Mouse (Mus musculus): Measurements from ENCODE around the gene Cyp26b1. TPM values are rescaled to one million over a fixed set of nuclear protein-coding genes. Genes with fewer than 3 reads are reported as not detected.
"Not testable (repeated sequence)": the region's sequence is repeated elsewhere in the genome, so short reads cannot be mapped to it uniquely, and the experiment has no call there.

Cyp26b1 gene
- polyA plus RNA-seq, 1 experiment from 2014 or later, result 6.6 TPM

DNA sequence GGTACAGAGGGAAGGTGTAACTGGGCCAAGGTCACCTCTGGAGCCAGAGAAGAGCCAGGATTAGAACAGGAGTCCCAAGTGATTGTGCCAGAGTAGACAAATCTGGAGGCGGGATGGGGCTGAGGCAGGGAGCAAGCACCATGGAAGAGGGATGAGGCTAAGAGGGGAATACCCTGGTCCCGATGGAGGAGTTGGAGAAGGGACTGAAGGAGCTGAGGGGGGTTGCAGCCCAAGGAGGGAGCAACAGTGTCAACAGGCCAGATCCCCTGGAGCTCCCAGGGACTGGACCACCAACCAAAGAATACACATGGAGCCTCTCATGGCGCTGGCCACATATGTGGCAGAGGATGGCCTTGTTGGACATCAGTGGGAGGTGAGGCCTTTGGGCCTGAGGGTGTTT lies 5.6 kb upstream of the Cyp26b1 start:
- H3K4me1 ChIP-seq, result peaks cover 13% of the 10 kb centered on the region
- peaks cover 12% of the 10 kb centered on the region for H3K27me3 ChIP-seq (replicated peaks; ENCODE audit: low read depth, poor library complexity, severe bottlenecking)
- not testable (repeated sequence) for H3K36me3 ChIP-seq (replicated peaks); H3K4me3 ChIP-seq; H3K27ac ChIP-seq (replicated peaks); H3K9me3 ChIP-seq
- DNase-seq (ENCODE audit: low spot score), result peak; percentile 3
- WGBS, result 85% methylated on average over 3 of the region's 3 CpGs

DNA sequence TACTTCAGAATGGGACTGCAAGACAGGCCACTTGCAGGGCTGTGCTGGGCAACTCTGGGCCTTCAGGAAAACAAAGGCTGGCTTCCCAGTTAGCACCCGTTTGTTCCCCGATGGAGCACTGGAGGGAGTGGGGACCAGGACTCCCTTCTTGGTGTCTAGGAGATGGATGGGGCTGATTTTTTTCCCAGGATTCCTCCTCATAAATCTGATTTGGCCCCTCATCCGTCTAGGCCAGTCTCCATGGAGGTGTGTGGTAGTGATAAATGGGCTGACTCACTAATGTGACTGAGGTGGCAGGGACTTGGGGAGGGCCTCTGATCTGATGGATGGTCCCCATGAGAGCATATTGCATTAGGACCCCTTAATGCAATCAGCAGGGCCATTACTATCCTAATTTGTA lies 5.0 kb upstream of the Cyp26b1 start:
- DNase-seq (ENCODE audit: low spot score), result peak; percentile 6
- WGBS, result 87% methylated on average over 3 of the region's 3 CpGs
- no peaks in the 10 kb centered on the region for H3K9me3 ChIP-seq
- no peak overlapping the region for H3K27ac ChIP-seq (replicated peaks)
- no peaks in the 10 kb centered on the region for H3K36me3 ChIP-seq (replicated peaks)
- peaks cover 16% of the 10 kb centered on the region for H3K27me3 ChIP-seq (replicated peaks; ENCODE audit: low read depth, poor library complexity, severe bottlenecking)
- peaks cover 19% of the 10 kb centered on the region for H3K4me1 ChIP-seq
- no peak overlapping the region for H3K4me3 ChIP-seq

DNA sequence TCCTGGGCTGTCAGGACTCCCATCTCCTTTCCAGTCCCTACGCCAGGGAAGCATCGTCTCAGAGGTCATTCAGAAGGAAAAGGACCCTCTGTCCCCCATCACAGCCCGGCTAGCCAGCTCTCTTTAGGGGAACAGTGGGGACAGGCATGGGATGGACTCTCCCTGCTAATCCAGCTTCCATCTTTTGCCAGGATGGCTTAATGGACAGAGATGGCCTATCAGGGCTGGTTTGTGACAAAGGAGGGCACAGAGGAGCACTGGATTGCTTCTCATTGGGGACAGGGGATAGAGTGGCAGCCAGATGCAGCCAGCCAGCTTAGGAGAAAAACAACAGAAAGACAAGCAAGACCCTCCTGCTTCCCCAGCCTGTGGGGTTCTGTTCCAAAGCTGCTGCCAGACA lies 918 bp upstream of the Cyp26b1 start:
- H3K4me1 ChIP-seq, result peaks cover 46% of the 10 kb centered on the region
- H3K9me3 ChIP-seq, result no peaks in the 10 kb centered on the region
- WGBS, result 30% methylated on average over 3 of the region's 3 CpGs
- H3K36me3 ChIP-seq (replicated peaks), result no peaks in the 10 kb centered on the region
- H3K27ac ChIP-seq (replicated peaks), result peak overlapping the region; percentile 71
- DNase-seq (ENCODE audit: low spot score), result peak; percentile 50
- H3K27me3 ChIP-seq (replicated peaks; ENCODE audit: low read depth, poor library complexity, severe bottlenecking), result peaks cover 55% of the 10 kb centered on the region
- peak overlapping the region; percentile 12; the same call in 1 of the 2 replicates for H3K4me3 ChIP-seq

DNA sequence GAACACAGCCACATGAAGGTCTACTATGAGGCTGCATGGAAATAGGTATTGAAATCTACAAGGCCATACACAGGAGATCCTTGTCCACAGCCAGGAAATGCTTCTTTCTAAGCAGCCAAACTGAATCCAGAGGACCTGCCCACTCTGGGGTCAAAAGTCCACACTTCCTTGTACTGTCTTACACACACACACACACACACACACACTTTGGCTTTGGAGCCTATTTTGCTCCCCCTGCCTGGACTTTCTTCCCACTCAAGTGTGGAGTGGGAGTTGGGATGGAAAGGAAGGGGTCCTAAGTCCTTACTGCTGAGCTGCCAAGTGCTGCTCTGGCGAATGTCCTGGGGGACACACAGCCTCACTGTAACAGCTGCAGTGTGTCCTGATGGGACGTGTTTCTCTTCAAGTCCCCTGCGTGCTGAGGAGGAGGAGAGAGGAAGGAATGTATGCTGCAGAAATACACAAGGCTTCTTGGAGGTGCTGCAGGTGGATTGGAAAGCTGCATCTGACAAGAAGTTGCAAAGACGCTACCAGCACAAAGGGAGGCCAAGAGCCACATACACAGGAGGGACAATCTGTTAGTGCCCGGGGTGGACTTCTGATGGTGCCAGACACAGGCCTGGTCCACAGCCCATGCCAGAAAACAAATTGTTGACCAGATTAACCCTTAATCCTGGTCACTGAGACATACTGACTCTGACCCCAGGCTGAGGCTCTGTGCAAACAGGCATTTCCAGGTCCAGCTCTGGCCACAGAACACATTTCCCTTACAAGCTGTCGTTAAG lies 2.6 kb downstream of the Cyp26b1 start:
- H3K9me3 ChIP-seq, result no peaks in the 10 kb centered on the region
- H3K4me1 ChIP-seq, result peaks cover 80% of the 10 kb centered on the region
- DNase-seq (ENCODE audit: low spot score), result no peak
- 55% methylated on average over 6 of the region's 6 CpGs for WGBS
- H3K36me3 ChIP-seq (replicated peaks), result no peaks in the 10 kb centered on the region
- H3K4me3 ChIP-seq, result peak overlapping the region; percentile 35
- H3K27ac ChIP-seq (replicated peaks), result no peak overlapping the region; the same call in 1 of the 2 replicates
- peaks cover 90% of the 10 kb centered on the region for H3K27me3 ChIP-seq (replicated peaks; ENCODE audit: low read depth, poor library complexity, severe bottlenecking)

DNA sequence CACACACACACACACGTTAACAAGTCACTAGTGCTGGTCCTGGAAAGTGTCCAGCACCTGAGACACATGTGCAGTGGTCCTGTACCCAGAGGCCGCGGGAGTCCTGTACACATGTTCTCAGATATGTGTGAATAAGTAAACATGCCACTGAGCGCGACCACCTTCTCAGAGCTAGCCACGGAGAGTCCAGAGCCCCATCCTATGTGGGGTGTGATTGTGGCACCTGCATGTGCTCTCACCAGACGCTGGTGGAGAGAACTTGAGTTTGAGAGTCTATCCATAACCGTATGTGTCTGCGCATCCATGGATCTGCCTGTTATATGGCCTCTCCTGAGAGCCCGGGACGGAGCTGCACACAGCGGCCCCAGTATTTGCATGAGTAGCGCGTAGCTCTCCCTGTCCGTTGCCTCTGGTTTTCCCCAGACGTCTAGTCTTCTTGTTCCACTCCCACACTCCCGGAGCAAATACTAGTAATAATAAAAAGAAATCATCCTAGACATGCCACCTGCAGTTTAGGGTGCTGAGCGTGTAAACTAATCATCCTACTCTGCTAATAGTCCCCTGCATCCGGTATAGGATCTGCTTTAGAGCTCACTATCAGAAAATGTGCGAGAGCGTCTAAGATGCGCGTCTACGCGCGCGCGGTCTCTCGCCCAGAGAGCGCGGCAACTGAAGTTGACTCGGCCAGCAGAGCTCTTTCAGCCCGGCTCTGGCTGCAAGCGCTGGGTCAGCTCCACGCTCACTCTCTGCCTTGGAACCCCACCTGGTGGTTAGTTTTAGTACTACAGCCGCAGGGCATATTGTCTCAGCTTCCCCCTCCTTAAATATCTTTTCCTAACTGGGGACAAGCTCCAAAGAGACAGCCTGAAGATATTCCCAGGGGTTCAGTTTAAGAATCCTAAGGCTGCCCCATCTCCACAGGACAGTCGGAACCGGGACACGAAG lies 3.7 kb downstream of the Cyp26b1 start:
- DNase-seq (ENCODE audit: low spot score), result peak; percentile 90
- peak overlapping the region; percentile 71 for H3K4me3 ChIP-seq
- H3K27ac ChIP-seq (replicated peaks), result no peak overlapping the region; the same call in 1 of the 2 replicates
- H3K9me3 ChIP-seq, result no peaks in the 10 kb centered on the region
- peaks cover 96% of the 10 kb centered on the region for H3K27me3 ChIP-seq (replicated peaks; ENCODE audit: low read depth, poor library complexity, severe bottlenecking)
- peaks cover 86% of the 10 kb centered on the region for H3K4me1 ChIP-seq
- WGBS, result 5% methylated on average over 39 of the region's 39 CpGs
- H3K36me3 ChIP-seq (replicated peaks), result no peaks in the 10 kb centered on the region

DNA sequence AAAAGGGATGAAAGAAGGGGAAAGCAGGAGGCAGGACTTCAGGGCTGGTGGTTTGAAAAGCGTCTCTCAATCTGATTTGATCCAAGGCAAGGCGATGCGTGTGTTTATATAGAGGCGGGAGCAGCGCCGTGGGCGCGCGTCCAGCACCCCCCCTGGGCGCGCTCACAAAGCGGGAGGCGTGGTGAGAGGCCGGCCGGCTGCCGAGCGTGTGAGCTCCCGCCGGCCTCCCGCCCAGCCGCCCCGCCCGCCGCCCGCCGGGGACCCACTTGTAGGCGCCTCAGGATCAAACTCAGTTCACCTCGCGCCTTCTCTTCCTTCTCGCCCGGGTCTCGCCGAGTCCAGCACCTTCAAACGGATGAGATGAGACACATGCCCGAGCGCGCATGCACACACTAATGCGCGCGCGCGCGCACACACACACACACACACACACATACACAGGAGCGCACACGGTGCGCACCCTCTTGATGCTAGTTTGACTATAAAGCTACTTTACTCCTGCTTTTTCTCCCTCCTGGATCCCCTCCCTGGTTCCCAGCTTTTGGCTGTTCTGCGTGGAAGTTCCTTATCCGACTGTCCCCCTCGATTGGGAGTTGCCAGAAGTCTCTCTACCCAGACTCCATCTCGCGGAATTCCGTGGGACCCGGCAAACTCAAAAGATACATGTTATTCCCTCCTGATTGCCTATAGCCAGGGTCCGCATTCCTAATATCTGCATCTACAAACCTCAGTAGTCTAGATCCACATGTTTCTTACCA lies 4.6 kb downstream of the Cyp26b1 start:
- under 1% methylated on average over 54 of the region's 54 CpGs for WGBS
- DNase-seq (ENCODE audit: low spot score), result peak; percentile 82

DNA sequence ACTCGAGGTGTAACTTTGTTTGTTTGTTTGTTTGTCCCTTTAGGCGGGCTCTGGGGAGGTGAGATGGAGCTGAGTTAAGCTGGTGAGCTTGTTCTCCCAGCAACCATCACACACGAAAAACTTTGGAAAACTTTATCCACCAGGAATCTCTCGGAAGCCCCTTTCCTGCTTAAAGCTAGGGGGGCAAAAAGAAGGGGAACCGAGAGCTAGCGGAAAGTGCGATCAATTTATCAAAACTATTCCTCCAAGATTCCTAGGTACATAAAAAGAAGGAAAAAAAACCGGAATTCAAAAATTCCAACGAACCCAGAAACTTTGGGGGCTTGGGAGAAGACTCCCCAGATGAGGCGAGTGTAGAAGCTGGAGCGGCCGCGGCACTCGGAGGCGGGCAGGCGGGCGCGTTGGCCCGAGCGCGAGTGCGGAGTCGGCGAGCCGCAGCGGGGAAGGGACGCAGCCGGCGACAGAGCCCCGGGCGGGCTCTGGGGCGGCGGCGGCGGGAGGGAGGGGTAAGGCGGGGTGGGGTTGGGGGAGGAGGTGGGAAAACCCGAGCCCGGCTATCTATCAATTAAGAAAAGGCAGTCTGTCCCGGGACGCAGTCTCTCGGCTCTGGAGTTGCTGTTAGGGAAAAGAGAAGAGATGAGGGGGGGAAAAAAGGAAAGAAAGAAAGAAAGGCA lies 5.3 kb downstream of the Cyp26b1 start:
- Histone ChIP-seq H3K4me1 (peaks cover 86% of the 10 kb centered on the region), H3K27ac (replicated peaks) (peak overlapping the region; percentile 84), H3K36me3 (replicated peaks) (no peaks in the 10 kb centered on the region), H3K9me3 (no peaks in the 10 kb centered on the region), H3K4me3 (peak overlapping the region; percentile 71), H3K27me3 (replicated peaks; ENCODE audit: low read depth, poor library complexity, severe bottlenecking) (peaks cover 98% of the 10 kb centered on the region)
- DNase-seq (ENCODE audit: low spot score), result peak; percentile 66
- WGBS, result under 1% methylated on average over 41 of the region's 41 CpGs

More for the DNA sequence above, 4.6 kb downstream of the Cyp26b1 start:
- Histone ChIP-seq H3K36me3 (replicated peaks) (no peaks in the 10 kb centered on the region), H3K27ac (replicated peaks) (peak overlapping the region; percentile 84), H3K4me1 (peaks cover 86% of the 10 kb centered on the region), H3K9me3 (no peaks in the 10 kb centered on the region), H3K27me3 (replicated peaks; ENCODE audit: low read depth, poor library complexity, severe bottlenecking) (peaks cover 98% of the 10 kb centered on the region), H3K4me3 (peak overlapping the region; percentile 71)

DNA sequence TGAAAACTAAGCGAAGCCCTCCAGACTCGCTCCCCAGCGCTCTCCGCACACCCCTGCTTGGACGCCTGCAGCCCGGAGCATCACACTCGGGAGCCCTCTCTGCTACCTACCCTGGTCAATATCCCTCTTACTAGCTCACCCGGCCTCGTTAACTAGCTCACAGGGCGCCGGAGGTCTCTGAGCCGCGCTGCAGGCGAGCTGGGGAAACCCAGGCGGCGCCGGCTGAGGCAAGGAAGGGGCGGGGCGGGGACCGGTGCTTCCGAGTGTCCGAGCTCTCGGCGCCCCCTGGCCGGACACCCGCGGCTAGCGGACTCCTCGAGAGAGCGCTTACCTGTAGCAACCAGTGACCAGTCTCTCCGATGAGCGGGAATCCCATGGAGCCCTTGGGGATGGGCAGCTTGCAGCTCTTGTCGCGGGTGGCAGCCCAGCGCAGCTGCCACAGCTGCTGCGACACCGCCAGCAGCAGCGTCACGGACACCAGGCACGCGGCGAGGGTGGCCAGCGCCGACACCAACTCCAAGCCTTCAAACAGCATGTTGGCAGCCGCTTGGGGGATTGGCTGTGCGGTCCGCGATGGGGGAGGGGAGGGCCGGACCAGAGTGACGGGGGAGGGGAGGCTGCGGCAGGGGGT lies 6.1 kb downstream of the Cyp26b1 start:
- peak; percentile 81 for DNase-seq (ENCODE audit: low spot score)
- H3K4me1 ChIP-seq, result peaks cover 89% of the 10 kb centered on the region
- no peaks in the 10 kb centered on the region for H3K9me3 ChIP-seq
- no peaks in the 10 kb centered on the region for H3K36me3 ChIP-seq (replicated peaks)
- peak overlapping the region; percentile 84 for H3K27ac ChIP-seq (replicated peaks)
- H3K27me3 ChIP-seq (replicated peaks; ENCODE audit: low read depth, poor library complexity, severe bottlenecking), result peaks cover 98% of the 10 kb centered on the region
- peak overlapping the region; percentile 71 for H3K4me3 ChIP-seq
- WGBS, result under 1% methylated on average over 51 of the region's 51 CpGs

DNA sequence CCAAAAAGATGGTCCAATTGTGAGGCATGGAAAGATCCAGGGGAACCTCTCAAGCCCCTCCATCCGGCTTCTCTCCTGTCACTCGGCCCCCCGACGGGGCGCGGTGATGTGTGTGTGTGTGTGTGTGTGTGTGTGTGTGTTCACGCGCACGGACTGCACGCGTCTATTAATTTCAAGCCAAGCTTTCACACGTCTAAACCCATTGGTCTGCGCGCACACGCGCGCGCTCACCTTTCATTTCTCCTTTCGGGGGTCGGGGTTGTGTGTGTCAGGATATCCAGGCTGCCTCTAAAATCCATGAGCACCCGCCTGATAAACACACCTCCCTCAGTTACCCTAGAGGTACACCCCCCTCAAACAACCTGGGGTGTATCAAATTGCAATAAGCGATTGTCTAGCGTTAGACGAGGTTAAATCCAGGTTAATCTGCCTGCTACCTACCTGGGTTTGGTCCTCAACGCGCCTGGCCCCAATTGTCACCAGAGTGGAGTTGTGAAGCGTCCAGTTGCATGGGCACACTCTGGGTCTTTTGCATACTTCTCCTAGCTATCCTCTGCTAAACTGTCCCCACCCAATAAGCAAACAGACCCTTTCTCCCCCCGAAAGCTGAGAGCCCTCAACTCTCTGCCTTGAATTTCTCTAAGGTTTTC lies 7.0 kb downstream of the Cyp26b1 start:
- peak; percentile 42 for DNase-seq (ENCODE audit: low spot score)
- peak overlapping the region; percentile 84 for H3K27ac ChIP-seq (replicated peaks)
- H3K36me3 ChIP-seq (replicated peaks), result no peaks in the 10 kb centered on the region; the same call in 1 of the 2 replicates
- WGBS, result 2% methylated on average over 28 of the region's 28 CpGs
- H3K27me3 ChIP-seq (replicated peaks; ENCODE audit: low read depth, poor library complexity, severe bottlenecking), result peaks cover 98% of the 10 kb centered on the region
- H3K4me1 ChIP-seq, result peaks cover 96% of the 10 kb centered on the region
- H3K9me3 ChIP-seq, result no peaks in the 10 kb centered on the region
- H3K4me3 ChIP-seq, result peak overlapping the region; percentile 71

DNA sequence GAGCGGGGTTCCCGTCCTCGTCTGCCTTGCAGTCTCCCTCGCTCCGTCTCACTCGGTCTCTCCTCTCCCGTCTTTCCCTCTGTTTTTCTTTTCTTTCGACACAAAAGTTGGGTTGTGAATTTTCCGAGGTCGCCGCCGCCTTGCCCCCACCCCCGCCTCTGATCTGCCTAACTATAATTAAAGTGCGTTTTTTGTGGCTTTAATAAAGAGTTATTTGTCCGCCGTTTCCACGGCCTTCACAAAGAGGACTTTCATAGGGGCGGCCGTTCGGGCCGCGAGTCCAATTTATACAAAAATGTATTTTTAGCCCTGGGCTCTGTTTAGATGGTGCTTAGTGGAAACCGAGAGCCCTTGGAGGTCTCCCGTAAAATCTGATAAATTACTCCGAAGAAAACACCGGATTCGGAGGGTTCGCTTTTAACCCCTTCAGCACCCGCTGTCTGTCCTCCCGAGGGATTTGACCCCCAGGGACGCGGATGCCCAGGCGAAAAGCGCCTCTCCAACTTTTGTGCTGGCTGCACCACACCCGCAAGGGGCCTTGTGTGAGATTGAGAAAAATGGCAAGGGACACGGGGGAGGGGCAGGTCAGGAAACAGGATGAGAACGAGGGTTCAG lies 7.9 kb downstream of the Cyp26b1 start:
- peaks cover 93% of the 10 kb centered on the region for H3K4me1 ChIP-seq
- peak; percentile 56 for DNase-seq (ENCODE audit: low spot score)
- no peaks in the 10 kb centered on the region; the same call in 1 of the 2 replicates for H3K36me3 ChIP-seq (replicated peaks)
- H3K4me3 ChIP-seq, result peak overlapping the region; percentile 71
- H3K27me3 ChIP-seq (replicated peaks; ENCODE audit: low read depth, poor library complexity, severe bottlenecking), result peaks cover 98% of the 10 kb centered on the region
- H3K27ac ChIP-seq (replicated peaks), result peak overlapping the region; percentile 81
- under 1% methylated on average over 37 of the region's 37 CpGs for WGBS
- no peaks in the 10 kb centered on the region for H3K9me3 ChIP-seq

Measured in embryonic facial prominence, embryonic 10.5 days (tissue).